Mouse (Mus musculus) ES-E14 (cell line): ENCODE data around the gene Fam173b. TPM values are rescaled to one million over a fixed set of nuclear protein-coding genes. Genes with fewer than 3 reads are reported as not detected.

ENCODE experiments used
- DNase-seq: peaks from one replicate; pipeline ENCODE4 v3.0.0-alpha.2; 2013; ENCODE audit warnings: low read depth, low spot score
- H3K27ac ChIP-seq: 2 replicates; pipeline ENCODE4 v1.5.1; 2012; ENCODE audit warnings: low read depth, mild to moderate bottlenecking, low read length, moderate library complexity, mixed read lengths; ENCODE audit not compliant: poor library complexity, insufficient read depth, severe bottlenecking
- H3K36me3 ChIP-seq: 2 replicates; pipeline ENCODE4 v1.6.1; 2012; ENCODE audit warnings: mild to moderate bottlenecking, low read length, moderate library complexity, mixed read lengths; ENCODE audit not compliant: control insufficient read depth, poor library complexity, insufficient read depth, severe bottlenecking
- H3K4me1 ChIP-seq, 2 experiments: fragments of 150-350 bp in 1 of 2; sonication (generic) in 1 of 2; 2 replicates each; pipeline ENCODE4 v1.6.1; 2012; ENCODE audit warnings: low read length in 2 of 2, mild to moderate bottlenecking in 1 of 2, mixed read lengths in 1 of 2; ENCODE audit not compliant: control insufficient read depth in 2 of 2, insufficient read depth in 2 of 2, poor library complexity in 1 of 2
- H3K4me3 ChIP-seq, 2 experiments: fragments of 150-350 bp in 1 of 2; sonication (generic) in 1 of 2; 2 replicates each; pipeline ENCODE4 v1.5.1; 2012; ENCODE audit warnings: low read length in 2 of 2, low read depth in 1 of 2, mild to moderate bottlenecking in 1 of 2, mixed read lengths in 1 of 2; ENCODE audit not compliant: insufficient read depth in 1 of 2, poor library complexity in 1 of 2, severe bottlenecking in 1 of 2
- H3K9ac ChIP-seq: 2 replicates; pipeline ENCODE4 v1.6.1; 2012; ENCODE audit warnings: low read depth, mild to moderate bottlenecking, low read length, mixed read lengths; ENCODE audit not compliant: poor library complexity, insufficient read depth, severe bottlenecking
- H3K9me3 ChIP-seq: fragments of 150-350 bp; sonication (generic); 2 replicates; pipeline ENCODE4 v1.6.1; 2012; ENCODE audit warnings: low read depth, mild to moderate bottlenecking, low read length; ENCODE audit not compliant: control insufficient read depth, insufficient read depth
- CHD2 ChIP-seq: IDR thresholded peaks from 2 replicates; pipeline ENCODE4 v1.6.1; 2014; ENCODE audit warnings: mild to moderate bottlenecking, low read depth, low read length, inconsistent platforms
- HCFC1 ChIP-seq: IDR thresholded peaks from 2 replicates; pipeline ENCODE4 v1.6.1; 2012; ENCODE audit warnings: low read length, inconsistent platforms, borderline replicate concordance; ENCODE audit not compliant: insufficient read depth
- MAFK ChIP-seq: IDR thresholded peaks from 2 replicates; pipeline ENCODE4 v1.6.1; 2014; ENCODE audit warnings: mild to moderate bottlenecking, low read depth, low read length, inconsistent platforms; ENCODE audit not compliant: insufficient read depth
- ZC3H11A ChIP-seq: IDR thresholded peaks from 2 replicates; pipeline ENCODE4 v1.6.1; 2012; ENCODE audit warnings: low read depth, mild to moderate bottlenecking, inconsistent platforms, low read length, borderline replicate concordance
- ZNF384 ChIP-seq: IDR thresholded peaks from 2 replicates; pipeline ENCODE4 v1.6.1; 2012; ENCODE audit warnings: low read depth, low read length, inconsistent platforms
- in situ Hi-C, 2 experiments: fragments of 600-800 bp; cut with MboI; formaldehyde crosslinking; loops; one replicate each; pipeline ENCODE4 v1.15.1; 2025; ENCODE audit warnings: low sequenced_read_pairs in 2 of 2, inconsistent platforms in 1 of 2; ENCODE audit not compliant: unreplicated experiment in 2 of 2
- total RNA-seq: library from RNA; depleted of rRNA; stranded (reverse); fragments of 300-350 nt; gene quantifications from 2 replicates; pipeline ENCODE4 v1.2.3, GENCODE M21; 2012; rRNA removed

Gene Fam173b
- total RNA-seq, result 13.1 and 17.2 TPM in 2 replicates

- H3K4me3 ChIP-seq, result peak within 1 kb of the TSS; percentile 69 to 100
- no peaks in the 10 kb centered on the region for H3K9me3 ChIP-seq
- peak; percentile 98 for DNase-seq
- peak within 1 kb of the TSS; percentile 82 for H3K27ac ChIP-seq
- in situ Hi-C loops, result no loop called here
- H3K36me3 ChIP-seq, result peaks cover 5% of the 10 kb centered on the region
- no peak for TF ChIP-seq MAFK
- no peak for TF ChIP-seq ZNF384
- peak; percentile 99 for TF ChIP-seq CHD2
- TF ChIP-seq ZC3H11A, result no peak
- peak; percentile 60; the same call in 1 of the 2 replicates for TF ChIP-seq HCFC1
- peak within 1 kb of the TSS; percentile 100 for H3K9ac ChIP-seq
- H3K4me1 ChIP-seq, result peaks cover 3 to 6% of the 10 kb centered on the region in 2 experiments; a peak in 1 of 4 replicates
Observed at GRCm38 (mm10) chr15:31601646-31602374, at the start of gene Fam173b, which contains the start of gene Cct5. TSS of gene Fam173b (plus strand) at chr15:31601852. TSS of gene Cct5 (minus strand) at chr15:31601804.

- in situ Hi-C loops, result no loop called here
- TF ChIP-seq MAFK, result no peak
- no peak for TF ChIP-seq ZNF384
- no peak for TF ChIP-seq CHD2
- TF ChIP-seq HCFC1, result no peak
- no peak for TF ChIP-seq ZC3H11A
- H3K9me3 ChIP-seq, result no peaks in the 10 kb centered on the region
- no peaks in the 10 kb centered on the region for H3K36me3 ChIP-seq
- no peak overlapping the region for H3K27ac ChIP-seq
- no peak overlapping the region for H3K4me3 ChIP-seq
- DNase-seq, result no peak
- no peak overlapping the region for H3K9ac ChIP-seq
- H3K4me1 ChIP-seq, result peaks cover 2 to 7% of the 10 kb centered on the region in 2 experiments; a peak in 3 of 4 replicates
Observed at GRCm38 (mm10) chr15:31554855-31555254, 46.8 kb upstream of the Fam173b start.

- Histone ChIP-seq H3K36me3 (no peaks in the 10 kb centered on the region), H3K9ac (no peak overlapping the region), H3K27ac (no peak overlapping the region), H3K4me1 (peaks cover 4 to 5% of the 10 kb centered on the region in 2 experiments; a peak in 2 of 4 replicates), H3K9me3 (no peaks in the 10 kb centered on the region), H3K4me3 (no peak overlapping the region)
- DNase-seq, result no peak
- in situ Hi-C loops, result no loop called here
- TF ChIP-seq CHD2 (no peak), HCFC1 (no peak), MAFK (no peak), ZC3H11A (no peak), ZNF384 (no peak)
Observed at GRCm38 (mm10) chr15:31561390-31561789, 40.3 kb upstream of the Fam173b start.

- no peaks in the 10 kb centered on the region for H3K36me3 ChIP-seq
- TF ChIP-seq HCFC1, result no peak
- TF ChIP-seq MAFK, result no peak
- no peak for TF ChIP-seq ZNF384
- no peak overlapping the region for H3K27ac ChIP-seq
- H3K4me1 ChIP-seq, result peaks cover 4 to 5% of the 10 kb centered on the region in 2 experiments; a peak in 2 of 4 replicates
- H3K4me3 ChIP-seq, result no peak overlapping the region
- peak; percentile 37 for DNase-seq
- in situ Hi-C loops, result no loop called here
- H3K9me3 ChIP-seq, result no peaks in the 10 kb centered on the region
- no peak overlapping the region for H3K9ac ChIP-seq
Observed at GRCm38 (mm10) chr15:31561976-31562375, 39.7 kb upstream of the Fam173b start.
